Mouse (Mus musculus) testis, adult 2 months (tissue): Measurements from ENCODE around the gene Arhgdig. TPM values are rescaled to one million over a fixed set of nuclear protein-coding genes. Genes with fewer than 3 reads are reported as not detected.

ENCODE experiments used
- H3K27ac ChIP-seq: fragments of 200-500 bp; 2 replicates; pipeline ENCODE4 v1.5.1; 2012; ENCODE audit warnings: low read depth, low read length; ENCODE audit not compliant: control insufficient read depth, insufficient read depth
- H3K27me3 ChIP-seq: fragments of 200-500 bp; 2 replicates; pipeline ENCODE4 v1.6.1; 2012; ENCODE audit warnings: mild to moderate bottlenecking, low read length, moderate library complexity; ENCODE audit not compliant: control insufficient read depth, insufficient read depth
- H3K36me3 ChIP-seq: fragments of 200-500 bp; 2 replicates; pipeline ENCODE4 v1.6.1; 2012; ENCODE audit warnings: mild to moderate bottlenecking, low read length; ENCODE audit not compliant: control insufficient read depth, insufficient read depth
- H3K4me1 ChIP-seq: fragments of 200-500 bp; 2 replicates; pipeline ENCODE4 v1.6.1; 2012; ENCODE audit warnings: low read length; ENCODE audit not compliant: control insufficient read depth, insufficient read depth
- H3K4me3 ChIP-seq: fragments of 200-500 bp; 2 replicates; pipeline ENCODE4 v1.5.1; 2012; ENCODE audit warnings: low read depth, mild to moderate bottlenecking, low read length, moderate library complexity, mixed read lengths; ENCODE audit not compliant: control insufficient read depth
- CTCF ChIP-seq: fragments of 200-500 bp; IDR thresholded peaks from 2 replicates; pipeline ENCODE4 v1.5.1; 2012; ENCODE audit warnings: low read depth, mild to moderate bottlenecking, inconsistent platforms, low read length, moderate library complexity; ENCODE audit not compliant: control insufficient read depth, insufficient read depth, insufficient replicate concordance
- POLR2A ChIP-seq: fragments of 200-500 bp; IDR thresholded peaks from 2 replicates; pipeline ENCODE4 v1.6.1; 2012; ENCODE audit warnings: low read depth, mild to moderate bottlenecking, inconsistent platforms, low read length, moderate library complexity; ENCODE audit not compliant: control insufficient read depth
- polyA plus RNA-seq: library from polyadenylated mRNA; depleted of rRNA; stranded (reverse); fragments of >200 nt; gene quantifications from 2 replicates; pipeline ENCODE4 v1.2.3, GENCODE M21; 2012; rRNA removed

Arhgdig gene
- polyA plus RNA-seq, 1 experiment = 6.4 TPM

- H3K36me3 ChIP-seq = no peaks in the 10 kb centered on the region
- no peak for TF ChIP-seq CTCF
- TF ChIP-seq POLR2A = no peak
- H3K4me1 ChIP-seq = no peaks in the 10 kb centered on the region
- no peak overlapping the region for H3K27ac ChIP-seq
- no peaks in the 10 kb centered on the region for H3K27me3 ChIP-seq
- H3K4me3 ChIP-seq = no peak overlapping the region
Measured at GRCm38 (mm10) chr17:26151886-26152630, 55.5 kb downstream of the Arhgdig start.

Other genes with a start within 250 kb of the Arhgdig start
- 20.1 and 22.1 TPM in 2 replicates for gene Capn15, start 222.0 kb downstream of the Arhgdig start, polyA plus RNA-seq
- 35.2 and 37.5 TPM in 2 replicates for gene Rab11fip3, start 138.2 kb downstream of the Arhgdig start, polyA plus RNA-seq
- 9.8 and 12.0 TPM in 2 replicates for gene Decr2, start 117.4 kb downstream of the Arhgdig start, polyA plus RNA-seq
- 5.3 and 5.4 TPM in 2 replicates for gene Nme4, start 112.2 kb downstream of the Arhgdig start, polyA plus RNA-seq
- 361 and 374 TPM in 2 replicates for gene Tmem8, start 94.5 kb downstream of the Arhgdig start, polyA plus RNA-seq
- gene Mrpl28, start 84.3 kb downstream of the Arhgdig start, polyA plus RNA-seq = 30.4 and 36.5 TPM in 2 replicates
- gene Axin1, start 69.1 kb downstream of the Arhgdig start, polyA plus RNA-seq = 14.4 and 15.0 TPM in 2 replicates
- gene Pdia2, start 8.7 kb downstream of the Arhgdig start, polyA plus RNA-seq = not detected in 2 replicates
- gene Rgs11, start 4.8 kb downstream of the Arhgdig start, polyA plus RNA-seq = 12.9 and 16.0 TPM in 2 replicates
- gene Fam234a, start 36.5 kb upstream of the Arhgdig start, polyA plus RNA-seq = 73.8 and 74.9 TPM in 2 replicates
- gene Luc7l, start 45.1 kb upstream of the Arhgdig start, polyA plus RNA-seq = 15.0 and 16.3 TPM in 2 replicates
- gene Neurl1b, start 207.0 kb upstream of the Arhgdig start, polyA plus RNA-seq = 0.54 and 0.58 TPM in 2 replicates